Mouse (Mus musculus): ENCODE measurements around the gene Gtdc1.

Gtdc1 gene

GRCm38 (mm10) chr2:44526110-44527032 lies 401.1 kb downstream of the Gtdc1 start:
- DNase-seq (ENCODE audit: low spot score in 2 of 2), result no peak

GRCm38 (mm10) chr2:44525187-44525919 lies 402.1 kb downstream of the Gtdc1 start:
- no peak for DNase-seq (ENCODE audit: low spot score in 2 of 2)

GRCm38 (mm10) chr2:44519236-44519635 lies 408.2 kb downstream of the Gtdc1 start:
- no peak for DNase-seq (ENCODE audit: low spot score in 2 of 2)

- DNase-seq (ENCODE audit: low spot score in 2 of 2), result no peak
Measured at GRCm38 (mm10) chr2:44518085-44518484, 409.4 kb downstream of the Gtdc1 start.
